Mouse (Mus musculus) adipocyte (in vitro differentiated cells): ENCODE measurements around the gene Msh5.
A peak's percentile ranks its signal among the peaks of the same experiment; 100 is the strongest.
"Not testable (repeated sequence)": the region's sequence is repeated elsewhere in the genome, so short reads cannot be mapped to it uniquely, and the experiment has no call there.

Experiments used
- DNase-seq: peaks from one replicate; pipeline ENCODE4 v3.0.0-alpha.2; 2016; ENCODE audit warnings: low spot score

Msh5 gene

GRCm38 (mm10) chr17:35023756-35024155 is 22.8 kb downstream of the Msh5 start:
- no peak for DNase-seq

GRCm38 (mm10) chr17:35023221-35023620 is 23.3 kb downstream of the Msh5 start:
- DNase-seq: no peak

GRCm38 (mm10) chr17:35022541-35023060 is 23.9 kb downstream of the Msh5 start:
- no peak for DNase-seq

DNA sequence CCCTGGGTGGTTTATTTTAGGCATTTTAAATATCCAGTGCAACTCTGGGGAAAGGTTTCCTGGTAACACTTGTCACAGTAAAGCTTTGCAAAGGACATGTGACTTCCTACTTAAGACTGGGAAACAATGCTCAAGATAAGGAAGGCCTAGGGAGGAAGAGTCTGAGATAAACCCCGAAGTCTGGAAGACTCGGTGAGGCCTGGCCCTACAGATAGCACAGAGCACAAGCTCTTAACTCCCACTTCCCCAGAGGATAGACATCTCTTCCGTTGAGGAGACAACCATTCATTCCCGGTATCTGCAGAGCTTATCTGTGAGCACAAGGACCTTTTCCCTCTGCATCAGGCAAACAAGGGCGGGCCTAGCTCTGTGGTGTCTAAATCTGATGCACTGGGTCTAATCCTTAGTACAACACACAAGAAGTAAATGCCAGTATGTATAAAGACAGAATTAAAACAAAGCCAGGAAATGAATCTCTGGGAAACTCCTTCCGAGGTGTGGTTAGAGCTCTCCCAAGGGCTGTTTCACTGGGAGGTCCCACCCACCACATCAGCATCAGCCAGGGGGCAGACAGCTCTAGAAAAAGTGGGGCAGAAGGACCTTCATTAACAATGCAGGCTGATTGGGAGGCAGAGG is 24.6 kb downstream of the Msh5 start:
- no peak for DNase-seq

DNA sequence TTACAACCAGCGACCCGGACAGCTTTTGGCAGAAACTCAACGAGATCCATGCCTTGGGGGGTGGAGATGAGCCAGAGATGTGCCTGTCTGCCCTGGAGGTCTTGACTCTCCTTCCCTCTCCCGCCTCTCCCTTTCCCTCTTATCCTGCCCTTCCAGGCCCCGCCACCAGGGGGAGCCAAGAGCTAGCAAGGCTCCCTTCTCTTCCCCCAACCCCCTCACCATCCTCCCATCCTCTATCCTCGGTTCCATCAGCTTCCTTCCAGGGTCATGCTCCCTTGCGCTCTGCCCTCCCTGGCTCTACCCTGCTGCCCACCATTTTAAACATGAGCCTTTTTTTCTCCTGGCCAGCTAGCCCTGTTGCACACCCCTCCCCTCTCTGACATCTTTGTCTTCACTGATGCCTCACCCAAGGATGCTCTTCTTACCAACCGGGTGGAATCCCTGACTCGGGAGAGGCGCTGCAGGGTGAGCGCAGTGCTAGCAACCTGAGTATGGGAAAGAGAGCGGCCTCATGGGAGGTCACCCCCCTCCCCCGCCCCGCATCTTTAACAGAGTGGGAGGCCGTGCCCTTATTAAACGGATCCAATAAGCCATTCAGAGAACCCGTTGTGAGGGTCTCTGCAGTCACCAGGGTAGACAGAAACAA is 25.3 kb downstream of the Msh5 start:
- peak; percentile 86 for DNase-seq

DNA sequence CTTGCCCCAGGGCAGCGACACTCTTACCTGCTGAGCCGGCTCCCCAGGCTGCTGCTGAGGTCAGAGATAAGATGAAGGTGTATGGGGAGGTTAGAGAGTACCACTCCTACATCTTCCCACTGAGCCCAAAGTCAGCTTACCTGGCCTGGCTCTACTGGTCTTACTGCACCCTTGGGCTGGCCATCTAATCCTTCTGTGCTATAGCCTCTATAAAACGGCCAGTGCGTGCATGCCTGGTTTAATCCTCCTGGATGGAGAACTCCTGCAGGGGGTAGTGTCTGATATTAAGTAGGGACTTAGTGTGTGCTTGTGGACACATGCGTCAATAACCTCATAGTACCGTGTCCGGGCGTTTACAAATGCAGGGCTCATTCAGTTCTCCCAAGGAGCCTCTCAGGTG is 26.0 kb downstream of the Msh5 start:
- DNase-seq: no peak

- no peak for DNase-seq
Measured at GRCm38 (mm10) chr17:35019894-35020293, 26.7 kb downstream of the Msh5 start.

DNA sequence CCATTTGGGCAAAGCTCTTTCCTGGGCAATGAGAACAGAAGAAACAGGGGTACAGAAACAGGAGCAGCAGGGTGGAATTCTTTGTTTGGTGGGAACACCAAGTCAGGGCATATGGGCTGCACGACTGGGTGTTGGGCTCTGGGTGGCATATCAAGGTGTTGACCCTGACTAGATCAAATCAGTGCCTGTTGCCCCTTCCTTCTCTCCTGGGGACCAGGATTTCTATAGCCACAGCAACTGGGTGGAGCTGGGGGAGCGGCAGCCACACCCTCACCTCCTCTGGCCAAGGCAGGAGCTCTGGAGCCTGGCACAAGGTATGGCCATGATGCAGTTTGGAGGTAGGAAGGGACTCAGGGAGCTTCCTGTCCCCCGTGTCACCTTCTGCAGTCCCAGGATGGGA is 28.4 kb downstream of the Msh5 start:
- no peak for DNase-seq

DNA sequence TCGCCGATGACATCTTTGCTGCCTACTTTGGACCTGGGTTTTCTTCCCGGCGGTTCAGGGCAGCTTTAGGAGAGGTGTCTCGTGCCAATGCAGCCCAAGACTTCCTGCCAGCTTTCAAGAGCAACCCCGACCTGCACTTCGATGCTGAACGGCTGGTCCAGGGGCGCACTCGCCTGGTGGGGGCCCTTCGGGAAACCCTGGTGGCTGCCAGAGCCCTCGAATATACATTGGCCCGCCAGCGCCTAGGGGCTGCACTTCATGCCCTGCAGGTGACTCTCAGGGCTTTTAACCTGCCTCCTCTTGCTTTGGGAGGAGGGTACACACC is 28.9 kb downstream of the Msh5 start:
- DNase-seq: no peak

DNA sequence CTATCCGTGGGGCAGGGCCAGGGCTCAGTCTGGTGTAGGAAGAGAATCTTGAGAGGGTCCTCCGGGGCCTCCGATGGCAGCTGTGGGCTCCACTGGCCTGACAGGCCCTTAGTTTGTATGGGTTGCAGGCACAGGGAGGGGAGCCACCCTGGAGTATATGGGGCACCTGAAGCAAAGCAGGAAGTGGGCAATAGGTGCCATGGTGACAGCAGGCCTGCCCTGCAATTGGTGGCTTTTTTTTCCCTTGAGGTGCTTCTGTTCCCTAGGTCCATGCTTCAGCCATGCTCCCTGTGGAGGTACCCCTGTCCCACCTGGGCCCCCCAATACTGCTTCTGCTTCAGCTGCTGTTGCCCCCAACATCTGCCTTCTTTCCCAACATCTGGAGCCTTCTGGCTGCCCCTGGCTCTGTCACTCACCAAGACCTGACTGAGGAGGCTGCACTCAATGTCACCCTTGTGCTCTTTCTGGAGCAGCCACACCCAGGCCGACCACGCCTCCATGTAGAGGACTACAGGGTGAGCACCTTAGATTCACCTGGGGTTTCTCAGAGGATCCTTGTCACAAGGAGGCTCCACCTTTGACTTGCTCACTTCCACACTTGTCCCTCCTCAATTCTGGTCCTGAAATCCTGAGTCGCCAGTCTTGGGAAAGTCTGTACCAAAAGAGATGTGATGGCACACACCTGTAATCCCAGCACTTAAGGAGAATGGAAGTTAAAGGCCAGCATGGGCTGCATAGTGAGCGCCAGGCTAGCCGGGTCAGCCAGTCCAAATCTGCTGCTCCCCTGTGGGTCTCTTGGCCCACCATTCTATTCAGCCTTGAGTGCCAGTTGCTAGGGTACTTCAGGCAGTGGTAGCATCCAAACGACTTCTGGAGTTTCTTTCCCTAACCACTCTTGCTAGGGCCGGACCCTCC is 29.5 kb downstream of the Msh5 start:
- DNase-seq: no peak

DNA sequence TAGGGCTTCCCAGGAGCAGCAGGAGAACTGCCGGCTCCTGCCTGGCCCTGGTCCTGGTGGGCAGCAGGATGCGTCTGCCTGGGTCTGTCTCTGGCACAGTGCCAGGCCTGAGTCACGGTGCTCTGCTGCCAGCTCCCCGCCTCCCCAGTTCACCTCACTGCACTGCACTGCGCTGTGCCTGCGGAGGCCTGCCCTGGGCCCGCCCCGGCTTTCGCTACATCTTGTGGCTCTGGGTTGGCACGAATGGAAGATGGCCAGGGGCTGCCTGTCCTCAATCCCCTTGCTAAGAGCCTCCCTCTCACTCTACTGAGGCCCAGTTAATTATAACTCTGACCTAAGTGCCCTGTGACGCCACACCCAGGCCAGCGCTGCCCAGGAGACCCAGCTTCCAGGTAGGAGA is 30.2 kb downstream of the Msh5 start, which contains the start of gene Vwa7:
Vwa7 (plus strand) TSS at position 204 of the 400 bp plus-strand sequence.
- DNase-seq: no peak

DNA sequence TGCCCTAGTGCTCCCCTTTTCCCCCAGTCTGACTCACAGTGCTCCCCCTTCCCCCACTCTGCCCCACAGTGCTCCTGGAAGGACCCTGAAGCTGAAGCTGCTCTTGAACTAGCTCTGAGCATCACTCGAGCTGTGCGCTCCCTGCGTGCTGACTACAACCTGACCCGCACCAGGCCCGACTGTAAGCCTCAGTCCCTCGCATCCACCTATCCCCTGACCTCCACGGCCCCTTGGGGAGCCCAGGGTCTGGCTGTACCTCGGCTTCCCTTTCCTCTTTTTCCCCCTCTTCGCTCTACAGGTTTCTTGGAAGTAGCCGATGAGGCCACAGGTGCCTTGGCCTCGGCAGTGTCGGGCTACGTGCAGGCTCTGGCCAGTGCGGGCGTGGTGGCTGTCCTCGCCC is 31.2 kb downstream of the Msh5 start:
- no peak for DNase-seq

- no peak for DNase-seq
Measured at GRCm38 (mm10) chr17:35013221-35013620, 33.3 kb downstream of the Msh5 start.

GRCm38 (mm10) chr17:35012430-35012829 is 34.1 kb downstream of the Msh5 start:
- no peak for DNase-seq

- no peak for DNase-seq
Measured at GRCm38 (mm10) chr17:35011440-35011839, 35.1 kb downstream of the Msh5 start.

DNA sequence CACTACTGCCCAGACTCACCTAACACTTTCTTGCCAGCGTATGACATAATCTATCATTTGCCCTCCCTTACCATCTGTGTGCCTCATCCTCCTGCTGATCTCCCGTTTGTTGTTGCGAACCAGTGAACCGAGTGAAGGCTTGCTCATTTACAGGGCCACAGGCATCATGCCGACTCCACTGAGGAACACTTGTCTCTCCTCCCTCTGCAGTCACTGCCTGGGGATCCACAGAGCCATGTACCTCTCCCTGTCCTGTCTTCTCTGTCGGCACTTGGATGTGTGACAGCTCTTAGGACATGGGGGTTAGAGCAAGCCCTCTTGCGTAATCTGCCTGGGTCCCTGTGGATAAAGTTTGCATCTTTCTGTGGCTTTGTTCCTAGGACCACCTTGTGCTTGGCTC is 37.0 kb downstream of the Msh5 start:
- DNase-seq: peak; percentile 41

GRCm38 (mm10) chr17:35007387-35007991 is 39.1 kb downstream of the Msh5 start:
- no peak for DNase-seq

DNA sequence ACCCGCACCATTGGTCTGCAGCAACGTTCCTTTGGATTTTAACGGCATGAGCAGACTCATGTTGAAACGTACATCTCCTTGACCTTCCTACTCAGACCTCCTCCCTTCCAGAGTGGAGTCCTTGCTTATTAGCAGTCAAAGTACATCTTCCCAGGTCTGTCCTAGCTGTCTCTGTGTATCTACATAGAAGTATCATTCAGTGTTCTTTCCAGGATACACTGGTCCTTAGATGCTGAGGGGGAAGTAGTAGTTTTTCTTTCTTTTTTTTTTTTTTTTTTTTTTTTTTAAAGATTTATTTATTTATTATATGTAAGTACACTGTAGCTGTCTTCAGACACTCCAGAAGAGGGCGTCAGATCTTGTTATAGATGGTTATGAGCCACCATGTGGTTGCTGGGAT is 40.6 kb downstream of the Msh5 start:
- not testable (repeated sequence) for DNase-seq

- no peak for DNase-seq
Measured at GRCm38 (mm10) chr17:35005158-35005557, 41.4 kb downstream of the Msh5 start.

DNA sequence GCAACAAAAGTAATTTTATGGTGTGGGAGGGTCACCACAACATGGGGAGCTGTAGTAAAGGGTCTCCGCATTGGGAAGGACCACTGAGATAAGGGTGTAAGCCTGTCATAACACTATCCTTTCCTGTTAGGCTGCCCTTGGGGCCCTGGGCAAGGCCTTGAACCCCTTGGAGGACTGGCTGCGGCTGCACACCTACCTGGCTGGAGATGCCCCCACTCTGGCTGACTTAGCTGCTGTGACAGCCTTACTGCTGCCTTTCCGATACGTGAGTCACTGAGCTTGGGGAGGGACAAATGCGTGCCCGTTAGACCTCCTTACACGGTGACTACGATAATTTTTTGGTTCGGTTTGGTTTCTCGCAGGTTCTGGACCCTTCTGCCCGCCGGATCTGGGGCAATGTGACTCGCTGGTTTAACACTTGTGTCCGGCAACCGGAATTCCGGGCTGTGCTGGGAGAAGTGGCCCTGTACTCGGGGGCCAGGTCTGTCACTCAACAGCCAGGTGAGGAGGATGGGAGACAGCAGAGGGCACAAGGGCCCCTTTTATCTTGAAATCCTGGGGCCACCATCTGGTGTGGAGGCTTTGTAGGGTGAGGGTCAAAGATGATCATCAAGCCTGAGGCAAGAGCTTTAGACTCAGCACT is 42.3 kb downstream of the Msh5 start:
- no peak for DNase-seq

DNA sequence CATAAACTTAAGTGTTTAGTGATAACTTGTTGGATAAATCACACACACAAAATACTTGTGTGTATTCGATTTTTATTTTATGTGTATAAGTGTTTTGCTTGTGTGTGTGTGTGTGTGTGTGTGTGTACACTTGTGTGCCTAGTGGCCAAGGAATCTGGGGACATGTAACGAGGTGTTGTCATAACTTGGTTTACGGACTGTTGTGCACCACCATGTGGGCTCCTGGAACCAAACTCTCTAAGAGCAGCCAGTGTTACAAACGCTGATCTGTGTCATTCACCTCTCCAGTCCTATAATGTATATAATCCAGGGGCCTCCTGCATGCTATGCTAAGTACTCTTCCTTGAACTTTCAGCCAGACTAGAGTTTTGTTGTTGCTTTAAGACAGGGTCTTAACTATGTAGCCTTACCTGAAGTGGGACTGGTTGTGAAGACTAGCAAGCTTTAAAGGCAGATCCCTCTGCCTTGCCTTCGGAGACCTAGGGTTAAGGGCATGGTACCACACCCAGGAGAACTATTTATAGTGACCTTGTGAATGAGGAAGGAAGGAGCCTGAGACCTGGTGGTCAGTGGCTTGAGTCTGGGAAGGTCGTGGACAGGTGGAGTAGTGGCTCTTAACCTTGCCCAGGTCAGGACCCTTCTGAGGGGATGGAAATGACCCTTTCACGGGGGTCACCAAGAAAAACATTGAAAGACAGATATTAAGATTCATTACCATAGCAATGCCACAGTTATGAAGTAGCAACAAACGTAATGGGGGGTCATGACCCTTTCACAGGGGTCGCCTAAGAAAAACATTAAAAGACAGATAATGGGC is 43.3 kb downstream of the Msh5 start:
- no peak for DNase-seq
